Mouse (Mus musculus): ENCODE results near the gene Cpsf4l. TPM values are rescaled to one million over a fixed set of nuclear protein-coding genes. Genes with fewer than 3 reads are reported as not detected.

Gene Cpsf4l
- total and polyA plus RNA-seq, 2 experiments from 2014 or later = 0.10 TPM; not detected in 1

DNA sequence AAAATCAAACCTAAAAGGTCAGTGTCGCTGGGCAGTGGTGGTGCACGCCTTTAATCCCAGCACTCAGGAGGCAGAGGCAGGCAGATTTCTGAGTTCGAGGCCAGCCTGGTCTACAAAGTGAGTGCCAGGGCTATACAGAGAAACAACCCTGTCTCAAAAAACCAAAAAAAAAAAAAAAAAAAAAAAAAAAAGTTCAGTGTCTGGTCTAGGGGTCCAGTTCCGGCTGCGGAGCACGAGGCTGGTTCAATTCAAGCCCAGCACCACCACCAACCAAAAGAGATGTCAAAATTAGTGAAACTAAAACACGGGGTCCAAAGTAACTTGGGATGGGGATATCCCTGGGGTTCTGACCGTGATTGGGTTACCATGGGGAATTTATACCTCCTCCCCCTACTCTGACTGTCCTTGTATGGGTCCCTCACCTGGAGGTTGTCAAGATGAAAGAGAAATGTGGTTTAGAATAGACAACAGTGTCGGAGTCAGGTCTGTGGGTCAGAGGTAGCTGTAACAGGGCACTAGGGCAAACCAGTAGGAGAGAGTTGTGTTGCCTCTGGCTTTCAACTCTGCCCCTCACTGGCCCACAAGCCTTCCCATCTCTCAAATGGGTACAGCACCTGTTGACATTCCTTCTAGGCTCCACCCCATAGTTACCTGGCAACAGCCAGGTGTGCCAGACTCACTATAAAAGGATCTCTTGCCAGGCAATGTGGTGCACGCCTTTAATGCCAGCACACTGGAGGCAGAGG, 43.0 kb upstream of the Cpsf4l start:
- no peak overlapping the region for H3K9ac ChIP-seq (replicated peaks; ENCODE audit: low read depth, low read length)
- no peak for DNase-seq (ENCODE audit: low spot score)
- H3K4me3 ChIP-seq (ENCODE audit: low read depth, low read length) = 0 out of 2 replicates have a peak overlapping the region, but pooled peaks have one; percentile 80
- H3K4me2 ChIP-seq (ENCODE audit: low read depth, low read length) = peak overlapping the region; percentile 92; the same call in 1 of the 2 replicates
- H3K4me1 ChIP-seq (ENCODE audit: control insufficient read depth, insufficient read depth) = peaks cover 28% of the 10 kb centered on the region
- H3K9me3 ChIP-seq (replicated peaks; ENCODE audit: control insufficient read depth, low read length) = no peaks in the 10 kb centered on the region
- H3K36me3 ChIP-seq (replicated peaks; ENCODE audit: control insufficient read depth, insufficient read depth, low read length) = no peaks in the 10 kb centered on the region
- no peak for TF ChIP-seq CTCF (IDR thresholded peaks at IDR 0.05; ENCODE audit: low read depth)
- TF ChIP-seq EP300 (IDR thresholded peaks at IDR 0.05; ENCODE audit: low read depth) = no peak
- H3K27me3 ChIP-seq (ENCODE audit: control insufficient read depth, insufficient read depth, low read length) = no peaks in the 10 kb centered on the region
- ATAC-seq (ENCODE audit: insufficient read depth, low read depth) = no peak
- H3K27ac ChIP-seq (ENCODE audit: low read depth) = peak overlapping the region; percentile 92; the same call in 1 of the 2 replicates
- WGBS = 95% methylated on average over 10 of the region's 10 CpGs

DNA sequence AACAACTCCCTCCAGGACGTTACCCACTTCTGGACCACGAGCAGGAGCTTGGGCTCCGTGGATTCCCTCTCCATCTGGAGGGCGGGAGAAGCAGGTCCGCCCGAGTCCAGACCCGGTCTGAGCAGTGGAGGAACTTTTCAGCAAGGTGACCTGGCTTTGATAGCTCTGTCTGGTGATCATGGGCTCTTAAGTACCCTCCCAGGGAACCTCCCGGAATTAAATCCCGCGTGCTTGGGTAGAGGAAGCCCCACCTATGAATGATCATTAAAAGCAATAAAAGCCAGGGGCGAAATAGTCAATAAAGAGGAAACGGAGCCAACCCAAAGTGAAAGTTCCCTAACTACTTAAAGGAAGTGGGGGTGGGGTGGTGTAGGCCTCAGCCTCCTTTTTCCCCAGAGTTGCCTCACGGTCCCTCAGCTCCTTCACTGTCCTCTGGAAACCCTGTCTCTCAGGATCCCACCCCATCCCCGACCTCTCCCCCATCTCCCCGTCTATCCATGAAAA, 42.4 kb upstream of the Cpsf4l start:
- Histone ChIP-seq H3K27ac (ENCODE audit: low read depth) (peak overlapping the region; percentile 92), H3K9me3 (replicated peaks; ENCODE audit: control insufficient read depth, low read length) (no peaks in the 10 kb centered on the region), H3K9ac (replicated peaks; ENCODE audit: low read depth, low read length) (peak overlapping the region; percentile 79), H3K4me1 (ENCODE audit: control insufficient read depth, insufficient read depth) (peaks cover 33% of the 10 kb centered on the region), H3K4me3 (ENCODE audit: low read depth, low read length) (peak overlapping the region; percentile 80), H3K27me3 (ENCODE audit: control insufficient read depth, insufficient read depth, low read length) (no peaks in the 10 kb centered on the region), H3K36me3 (replicated peaks; ENCODE audit: control insufficient read depth, insufficient read depth, low read length) (no peaks in the 10 kb centered on the region), H3K4me2 (ENCODE audit: low read depth, low read length) (peak overlapping the region; percentile 92)
- TF ChIP-seq EP300 (IDR thresholded peaks at IDR 0.05; ENCODE audit: low read depth) (no peak), CTCF (IDR thresholded peaks at IDR 0.05; ENCODE audit: low read depth) (no peak)
- no peak for ATAC-seq (ENCODE audit: insufficient read depth, low read depth)
- WGBS = 22% methylated on average over 15 of the region's 15 CpGs
- no peak for DNase-seq (ENCODE audit: low spot score)

DNA sequence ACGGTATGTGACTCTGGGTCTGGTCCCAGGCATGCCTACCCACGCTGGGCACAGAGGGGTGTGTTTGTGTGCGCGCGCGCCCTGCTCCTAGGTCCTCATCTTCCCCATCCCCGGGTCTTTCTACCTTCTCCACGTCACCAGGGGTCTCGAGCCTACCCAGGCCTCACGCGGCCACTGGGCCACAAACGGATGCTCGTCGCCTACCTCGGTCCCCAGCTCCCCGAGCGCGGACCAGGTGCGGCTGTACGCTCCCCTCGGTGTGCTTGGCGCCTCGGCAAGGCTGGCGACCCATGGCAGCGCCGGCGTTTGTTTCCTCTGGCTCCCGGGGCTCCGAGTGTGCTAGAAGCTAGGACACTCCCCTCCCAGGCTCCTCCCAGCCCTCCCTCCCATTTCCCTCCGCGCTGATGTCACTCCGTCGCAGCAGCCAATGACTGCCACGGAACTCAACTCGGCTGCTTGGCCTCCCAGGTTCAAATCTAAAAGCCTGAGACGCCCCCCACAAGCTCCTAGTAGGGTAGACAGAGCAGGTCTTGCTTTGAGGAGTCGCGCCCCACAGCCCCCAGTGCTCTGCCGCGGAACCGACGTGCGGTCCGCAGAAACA, 41.8 kb upstream of the Cpsf4l start, which contains the start of gene Cdc42ep4:
Cdc42ep4 (minus strand) TSS at position 398 of the 601 bp plus-strand sequence.
- Histone ChIP-seq H3K9ac (replicated peaks; ENCODE audit: low read depth, low read length) (peak within 1 kb of the TSS; percentile 79), H3K4me2 (ENCODE audit: low read depth, low read length) (peak within 1 kb of the TSS; percentile 92), H3K27me3 (ENCODE audit: control insufficient read depth, insufficient read depth, low read length) (no peaks in the 10 kb centered on the region), H3K4me1 (ENCODE audit: control insufficient read depth, insufficient read depth) (peaks cover 33% of the 10 kb centered on the region), H3K4me3 (ENCODE audit: low read depth, low read length) (peak within 1 kb of the TSS; percentile 80), H3K9me3 (replicated peaks; ENCODE audit: control insufficient read depth, low read length) (no peaks in the 10 kb centered on the region), H3K36me3 (replicated peaks; ENCODE audit: control insufficient read depth, insufficient read depth, low read length) (no peaks in the 10 kb centered on the region), H3K27ac (ENCODE audit: low read depth) (peak within 1 kb of the TSS; percentile 92)
- ATAC-seq (ENCODE audit: insufficient read depth, low read depth) (peak; percentile 88), DNase-seq (ENCODE audit: low spot score) (peak; percentile 94)
- TF ChIP-seq EP300 (IDR thresholded peaks at IDR 0.05; ENCODE audit: low read depth) = no peak
- under 1% methylated on average over 44 of the region's 44 CpGs for WGBS

DNA sequence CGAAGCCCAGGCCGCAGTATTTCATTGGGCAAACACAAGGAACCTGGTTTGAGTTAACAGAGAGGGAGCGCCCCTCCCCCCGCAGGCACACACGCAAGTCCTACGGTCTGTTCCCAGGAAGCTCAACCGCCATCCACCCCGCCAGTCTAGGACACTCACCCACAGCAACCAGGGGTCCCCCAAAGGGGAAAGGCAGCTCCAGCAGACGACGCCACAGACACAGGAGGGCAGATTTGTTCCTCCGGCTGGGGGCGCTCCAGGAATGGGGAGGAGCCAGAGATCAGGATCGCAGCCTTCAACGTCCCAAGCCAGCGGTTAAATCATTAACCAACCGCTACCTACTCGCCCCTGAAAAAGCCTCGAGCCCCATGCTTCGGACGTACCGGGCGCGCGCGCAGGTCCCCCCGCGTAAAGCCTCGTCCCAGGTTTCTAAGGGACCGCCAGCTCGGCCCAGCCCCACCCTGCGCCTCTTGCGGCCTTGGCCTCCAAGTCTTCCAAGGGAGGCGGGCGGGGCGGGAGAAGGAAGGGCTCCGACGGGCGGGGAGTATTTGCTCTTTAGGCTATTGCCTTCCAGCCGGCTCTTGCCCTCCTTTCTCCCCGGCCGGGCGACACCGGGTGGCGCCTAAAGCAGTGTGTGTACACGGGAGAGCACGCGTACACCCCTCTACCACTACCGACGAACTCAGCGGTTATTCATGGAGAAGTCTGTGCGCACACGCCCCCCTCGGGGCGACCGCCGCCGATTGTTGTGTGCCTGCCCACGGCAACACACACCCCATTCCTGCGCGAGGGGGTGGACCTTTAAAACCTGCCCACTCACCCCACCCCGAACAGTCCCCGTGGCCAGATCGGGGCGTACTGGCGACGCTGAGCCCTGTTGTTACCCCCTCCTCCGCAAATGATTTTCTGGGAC, 41.0 kb upstream of the Cpsf4l start:
- Histone ChIP-seq H3K4me2 (ENCODE audit: low read depth, low read length) (peak overlapping the region; percentile 92), H3K4me3 (ENCODE audit: low read depth, low read length) (peak overlapping the region; percentile 80), H3K9ac (replicated peaks; ENCODE audit: low read depth, low read length) (peak overlapping the region; percentile 79), H3K4me1 (ENCODE audit: control insufficient read depth, insufficient read depth) (peaks cover 33% of the 10 kb centered on the region), H3K9me3 (replicated peaks; ENCODE audit: control insufficient read depth, low read length) (no peaks in the 10 kb centered on the region), H3K27ac (ENCODE audit: low read depth) (peak overlapping the region; percentile 92), H3K36me3 (replicated peaks; ENCODE audit: control insufficient read depth, insufficient read depth, low read length) (no peaks in the 10 kb centered on the region), H3K27me3 (ENCODE audit: control insufficient read depth, insufficient read depth, low read length) (no peaks in the 10 kb centered on the region)
- WGBS = under 1% methylated on average over 65 of the region's 67 CpGs
- DNase-seq (ENCODE audit: low spot score) = peak; percentile 62
- TF ChIP-seq EP300 (IDR thresholded peaks at IDR 0.05; ENCODE audit: low read depth) = no peak
- TF ChIP-seq CTCF (IDR thresholded peaks at IDR 0.05; ENCODE audit: low read depth) = 0 out of 2 replicates have a peak, but pooled peaks have one; percentile 19
- ATAC-seq (ENCODE audit: insufficient read depth, low read depth) = peak; percentile 47

DNA sequence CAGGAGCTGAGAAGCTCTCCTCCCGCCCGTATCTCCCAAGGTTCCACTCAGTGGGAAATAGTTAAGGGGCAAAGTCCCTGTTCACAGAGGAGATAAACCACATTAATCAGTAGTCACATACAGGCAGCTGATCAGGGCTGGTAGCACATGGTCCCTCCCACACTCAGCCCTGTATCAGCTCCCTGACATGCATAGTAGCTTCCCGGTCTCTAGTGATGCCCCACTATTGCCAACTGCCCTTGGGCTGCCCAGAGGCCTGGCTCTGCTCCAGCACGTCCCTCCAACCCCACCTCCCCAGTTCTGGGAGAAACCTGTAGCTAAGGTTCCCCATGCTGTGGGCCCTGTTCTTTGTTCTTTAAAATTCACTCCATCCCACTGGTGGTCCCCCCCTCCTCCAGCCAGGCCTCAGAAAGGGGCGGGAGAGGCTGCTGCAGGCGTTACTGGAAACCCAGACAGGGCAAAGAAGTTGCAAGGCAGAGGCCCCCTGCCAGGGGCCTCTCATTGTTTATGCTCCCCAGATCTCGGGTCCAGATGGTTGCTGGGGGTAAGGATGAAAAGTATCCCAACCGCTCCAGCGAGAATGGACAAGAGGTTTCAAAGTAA, 40.0 kb upstream of the Cpsf4l start:
- ATAC-seq (ENCODE audit: insufficient read depth, low read depth) = no peak
- Histone ChIP-seq H3K9me3 (replicated peaks; ENCODE audit: control insufficient read depth, low read length) (no peaks in the 10 kb centered on the region), H3K36me3 (replicated peaks; ENCODE audit: control insufficient read depth, insufficient read depth, low read length) (no peaks in the 10 kb centered on the region), H3K4me2 (ENCODE audit: low read depth, low read length) (peak overlapping the region; percentile 92), H3K4me3 (ENCODE audit: low read depth, low read length) (peak overlapping the region; percentile 80), H3K27me3 (ENCODE audit: control insufficient read depth, insufficient read depth, low read length) (no peaks in the 10 kb centered on the region), H3K9ac (replicated peaks; ENCODE audit: low read depth, low read length) (peak overlapping the region; percentile 79), H3K27ac (ENCODE audit: low read depth) (peak overlapping the region; percentile 92), H3K4me1 (ENCODE audit: control insufficient read depth, insufficient read depth) (peaks cover 33% of the 10 kb centered on the region)
- TF ChIP-seq EP300 (IDR thresholded peaks at IDR 0.05; ENCODE audit: low read depth) (no peak), CTCF (IDR thresholded peaks at IDR 0.05; ENCODE audit: low read depth) (no peak)
- DNase-seq (ENCODE audit: low spot score) = no peak
- 24% methylated on average over 9 of the region's 9 CpGs for WGBS

Measured in heart, postnatal 0 days (tissue).